Mouse (Mus musculus) CD4-positive helper T cell, adult 2 months (primary cell): ENCODE measurements around the gene Defa34.
"Not testable (repeated sequence)": the region's sequence is repeated elsewhere in the genome, so short reads cannot be mapped to it uniquely, and the experiment has no call there.

Source experiments
- DNase-seq: peaks from one replicate; pipeline ENCODE4 v3.0.0-alpha.2; 2012; ENCODE audit warnings: low read depth, missing footprints, low spot score

Gene Defa34

GRCm38 (mm10) chr8:21665497-21665896 lies at the start of gene Defa34:
Defa34 (plus strand) TSS chr8:21665797.
- not testable (repeated sequence) for DNase-seq

GRCm38 (mm10) chr8:21617883-21618282 lies 47.7 kb upstream of the Defa34 start, which contains the start of gene Defa26:
Defa26 (plus strand) TSS chr8:21618183.
- not testable (repeated sequence) for DNase-seq

- DNase-seq: not testable (repeated sequence)
These were observed 10.1 kb upstream of the Defa34 start, which contains the start of gene Defa17 for GRCm38 (mm10) chr8:21655480-21655879. Defa17 (plus strand) TSS chr8:21655780.

GRCm38 (mm10) chr8:21703545-21703944 lies 37.9 kb downstream of the Defa34 start, which contains the start of gene AY761184:
AY761184 (minus strand) TSS chr8:21703645.
- DNase-seq: not testable (repeated sequence)
